Mouse (Mus musculus) cerebellum, postnatal 14 days (tissue): Measurements from ENCODE around the gene Jpt1.
"Not testable (repeated sequence)": the region's sequence is repeated elsewhere in the genome, so short reads cannot be mapped to it uniquely, and the experiment has no call there.

Source experiments
- DNase-seq, 2 experiments: peaks; one replicate each; pipeline ENCODE4 v3.0.0; 2021; ENCODE audit warnings: mixed read lengths in 2 of 2

The Jpt1 gene

DNA sequence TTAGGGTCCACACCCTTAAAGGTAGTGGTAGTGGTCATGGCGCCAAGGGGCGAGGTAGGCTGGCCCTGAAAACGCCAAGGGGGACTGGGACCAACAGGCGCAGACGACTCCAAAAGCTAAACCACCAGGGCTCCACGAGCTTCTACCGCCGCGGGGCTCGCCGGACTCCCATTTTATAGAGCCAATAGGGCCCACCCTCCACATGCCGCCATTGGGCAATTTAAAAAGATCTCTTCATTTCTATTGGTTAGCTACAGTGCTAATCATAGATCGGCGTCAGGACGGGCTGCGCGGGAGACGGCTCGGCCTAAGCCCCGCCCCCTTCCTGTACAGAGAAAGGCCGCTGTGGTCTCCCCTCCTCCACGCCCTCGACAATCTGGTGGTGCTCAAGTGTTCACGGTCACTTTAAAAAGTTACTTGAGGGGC lies at the start of gene Jpt1:
Jpt1 (minus strand) TSS at position 150 of the 426 bp plus-strand sequence.
- peak; percentile 96 to 98 for DNase-seq

DNA sequence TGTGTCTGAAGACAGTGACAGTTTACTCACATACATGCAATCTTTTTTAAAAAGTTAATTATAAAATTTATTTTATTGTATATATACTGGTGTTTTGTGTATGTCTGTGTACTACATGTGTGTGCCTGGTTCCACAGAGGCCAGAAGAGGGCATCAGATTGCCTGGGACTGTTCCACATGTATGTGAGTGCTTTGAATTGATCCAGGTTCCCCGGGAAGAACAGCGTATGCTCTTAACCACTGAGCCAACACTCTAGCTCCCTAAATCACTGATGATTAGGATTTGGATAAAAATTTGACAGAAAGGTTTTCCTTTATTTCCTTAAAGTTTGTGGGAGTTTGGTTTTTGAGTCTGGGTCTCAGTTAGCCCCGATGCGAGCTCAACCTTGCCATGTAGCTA lies 49.2 kb upstream of the Jpt1 start:
- peak in 1 of 2 experiments; percentile 35 for DNase-seq

DNA sequence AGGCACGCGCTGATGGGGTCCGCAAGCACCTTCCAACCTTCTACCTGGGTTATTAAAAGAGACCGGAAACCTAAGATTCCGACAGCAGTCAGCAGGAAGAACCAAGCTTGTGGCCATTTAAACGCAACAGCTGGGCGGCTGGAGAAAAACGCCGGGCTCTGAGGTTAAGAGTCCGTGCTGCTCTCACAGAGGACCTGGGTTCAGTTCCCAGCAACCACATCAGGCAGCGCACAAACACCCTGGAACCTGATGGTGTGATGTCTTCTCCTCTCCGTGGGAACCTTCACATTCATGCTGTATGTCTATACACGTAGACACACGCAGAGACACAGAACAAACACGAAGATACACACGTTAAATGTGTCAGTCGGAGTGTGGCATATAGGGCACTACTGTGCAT lies 41.5 kb upstream of the Jpt1 start:
- DNase-seq, result no peak

DNA sequence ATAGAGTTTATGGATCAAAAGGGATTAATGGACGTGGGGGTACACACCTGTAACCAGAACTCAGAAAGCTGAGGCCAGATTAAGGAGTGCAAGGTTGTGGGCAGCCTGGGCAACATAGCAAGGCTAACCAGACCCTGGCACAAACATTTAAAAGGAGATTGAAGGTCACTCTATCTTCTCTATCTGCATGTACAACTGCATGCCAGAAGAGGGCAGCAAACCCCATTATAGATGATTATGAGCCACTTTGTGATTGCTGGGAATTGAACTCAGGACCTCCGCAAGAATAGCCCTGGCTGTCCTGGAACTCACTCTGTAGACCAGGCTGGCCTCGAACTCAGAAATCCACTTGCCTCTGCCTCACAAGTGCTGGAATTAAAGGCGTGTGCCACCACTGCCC lies 38.6 kb upstream of the Jpt1 start:
- DNase-seq, result peak in 1 of 2 experiments; percentile 15

DNA sequence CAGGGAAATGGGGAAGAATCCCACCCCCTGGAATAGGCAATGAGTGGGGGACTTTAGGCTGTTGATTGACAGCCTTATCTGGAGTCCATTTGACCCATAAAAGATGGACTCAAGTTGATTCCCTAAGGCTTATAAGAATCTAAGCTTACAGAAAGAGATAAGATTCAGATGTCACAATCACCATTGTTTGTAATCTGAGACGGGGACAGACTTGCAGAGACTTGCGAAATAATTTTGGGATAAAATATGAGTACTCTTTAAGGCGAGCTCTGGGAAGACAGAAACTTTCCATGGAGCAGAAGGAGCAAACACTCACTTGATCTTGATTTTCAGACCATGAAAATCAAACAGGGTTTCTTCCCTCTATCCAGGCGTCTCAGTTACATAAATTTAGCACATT lies 29.4 kb upstream of the Jpt1 start:
- no peak for DNase-seq

DNA sequence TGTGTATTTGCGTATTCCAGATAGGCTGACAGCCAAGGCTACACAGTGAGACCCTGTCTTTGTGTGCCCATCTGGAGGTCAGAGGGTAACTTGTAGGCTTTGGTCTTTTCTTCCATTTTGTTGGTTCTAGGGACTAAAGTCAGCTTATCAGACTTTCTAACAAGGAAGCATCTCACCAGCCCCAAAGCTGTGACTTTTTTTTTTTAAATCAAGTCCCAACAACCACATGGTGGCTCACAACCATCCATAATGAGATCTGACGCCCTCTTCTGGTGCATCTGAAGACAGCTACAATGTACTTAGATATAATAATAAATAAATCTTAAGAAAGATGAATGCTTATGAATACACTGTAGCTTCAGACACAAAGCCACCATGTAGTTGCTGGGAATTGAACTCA lies 23.9 kb upstream of the Jpt1 start:
- no peak for DNase-seq

DNA sequence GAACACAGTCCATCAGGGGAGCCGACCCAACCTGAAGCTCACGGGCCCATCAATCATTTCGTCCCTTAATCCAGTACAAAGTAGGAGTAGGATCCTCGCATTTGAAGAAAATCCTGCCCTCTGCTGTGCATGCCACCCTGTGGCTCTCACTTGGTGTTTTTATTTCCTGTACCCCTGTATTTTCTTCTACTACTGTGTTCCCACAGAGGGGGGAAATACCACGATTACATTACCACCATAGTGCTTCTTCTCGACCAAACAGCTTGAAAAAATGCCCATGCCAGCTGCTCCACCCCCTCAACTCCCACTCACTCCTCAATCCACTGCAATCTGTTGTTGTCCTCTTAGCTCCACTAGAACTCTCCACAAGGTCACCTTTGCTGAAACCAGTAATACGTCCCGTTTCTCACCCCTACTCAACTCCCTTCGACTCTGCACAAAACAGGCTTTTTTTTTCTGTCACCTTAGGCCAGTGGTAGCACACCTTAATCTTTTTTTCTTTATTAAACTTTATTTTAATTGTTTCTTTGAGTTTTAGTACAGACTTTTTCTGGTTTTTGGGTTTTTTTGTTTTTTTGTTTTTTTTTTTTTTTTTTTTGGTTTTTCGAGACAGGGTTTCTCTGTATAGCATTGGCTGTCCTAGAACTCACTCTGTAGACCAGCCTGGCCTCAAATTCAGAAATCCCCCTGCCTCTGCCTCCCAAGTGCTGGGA lies 22.8 kb upstream of the Jpt1 start:
- peak in 1 of 2 experiments; percentile 24 for DNase-seq

DNA sequence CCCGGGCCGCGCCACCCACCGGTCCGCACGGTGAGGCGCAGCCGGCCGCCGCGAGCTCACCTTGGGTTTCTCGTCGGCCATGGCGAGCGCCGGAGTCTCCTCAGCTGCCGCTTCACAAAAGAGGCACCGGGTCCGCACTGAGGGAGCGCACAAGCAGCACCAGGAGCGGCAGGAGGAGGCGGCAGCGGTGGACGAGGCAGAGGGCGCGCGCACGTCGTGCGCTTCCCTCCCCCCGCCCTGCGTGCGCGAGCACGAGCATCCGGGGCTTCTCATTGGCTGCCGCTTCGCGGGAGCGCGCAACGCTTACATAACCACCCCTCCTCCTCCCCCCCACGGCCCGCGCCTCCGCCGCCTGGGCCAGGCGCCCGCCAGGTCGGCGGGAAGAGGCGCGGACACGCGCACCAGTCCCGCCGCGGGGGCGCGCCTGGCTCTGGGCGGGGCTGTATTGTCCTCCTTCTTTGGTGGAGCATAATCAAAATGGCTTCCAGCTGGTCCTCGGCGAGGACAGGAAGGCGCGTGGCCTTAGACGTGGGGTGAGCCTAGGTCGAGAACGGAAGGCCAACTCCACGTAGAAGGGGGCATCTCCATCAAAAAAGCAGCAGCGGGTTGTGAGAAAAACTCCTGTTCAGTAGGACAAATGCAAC lies 22.0 kb upstream of the Jpt1 start, which contains the start of gene Sumo2:
Sumo2 (minus strand) TSS at position 239 of the 644 bp plus-strand sequence.
- DNase-seq, result peak; percentile 99 to 100

DNA sequence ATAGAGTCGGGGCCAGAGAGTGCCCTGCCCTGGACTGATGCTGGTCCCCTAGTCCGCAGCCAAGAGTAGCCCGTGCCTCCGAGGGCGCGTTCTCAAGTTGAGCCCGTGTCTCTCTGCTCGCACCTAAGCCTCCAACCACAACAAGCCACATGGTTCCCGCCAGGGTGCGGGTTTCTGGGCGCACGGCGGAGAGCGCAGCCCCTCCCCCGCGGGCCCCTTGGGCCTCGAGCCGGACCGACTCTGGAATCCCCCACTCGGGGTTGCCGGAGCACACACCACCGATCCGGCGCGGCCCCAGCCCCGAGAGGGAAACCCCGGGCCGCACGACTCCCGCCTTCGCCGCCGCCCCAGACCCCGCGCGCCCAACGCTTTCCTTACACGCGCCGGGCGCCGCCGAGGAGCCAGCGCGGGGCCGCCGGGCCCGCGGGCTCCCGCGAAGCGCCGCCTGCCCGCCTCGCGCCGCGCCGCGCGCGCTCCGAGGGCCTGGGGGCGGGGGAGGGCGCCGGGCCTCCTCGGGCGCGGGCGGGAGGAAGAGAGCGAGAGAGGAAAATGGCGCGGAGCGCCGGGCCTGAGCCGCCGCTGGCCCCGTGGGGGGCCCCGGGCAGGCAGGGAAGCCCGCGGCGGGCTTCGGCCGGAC lies 21.3 kb upstream of the Jpt1 start:
- peak; percentile 74 to 75 for DNase-seq

DNA sequence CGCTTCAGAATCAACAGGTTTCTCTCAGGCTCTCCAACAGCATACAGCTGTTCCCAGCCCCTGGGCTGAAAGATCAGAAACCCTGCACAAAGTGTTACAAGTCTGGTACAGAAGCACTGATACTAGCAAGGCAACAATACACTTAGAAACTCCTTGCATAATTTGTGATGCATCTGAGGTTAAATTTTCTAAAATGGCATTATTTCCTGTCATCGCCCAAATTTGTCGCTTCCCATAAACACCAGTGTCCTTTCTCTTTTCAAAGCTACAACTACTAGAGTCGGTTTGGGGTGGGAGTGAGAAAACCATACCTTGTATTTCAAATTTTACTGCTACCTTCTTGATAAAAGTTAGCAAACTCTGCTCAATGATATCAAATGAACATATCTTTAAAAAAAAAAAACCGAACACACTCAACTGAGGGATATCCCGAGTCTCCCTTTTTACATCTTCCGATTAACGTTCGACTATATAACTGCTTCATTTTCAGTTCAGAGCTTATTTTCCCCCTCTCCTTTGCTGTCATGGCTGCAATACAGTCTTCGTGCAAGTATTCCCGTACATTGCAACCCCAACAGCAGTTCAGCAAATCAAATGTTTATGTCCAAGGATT lies 20.7 kb upstream of the Jpt1 start:
- DNase-seq, result no peak

DNA sequence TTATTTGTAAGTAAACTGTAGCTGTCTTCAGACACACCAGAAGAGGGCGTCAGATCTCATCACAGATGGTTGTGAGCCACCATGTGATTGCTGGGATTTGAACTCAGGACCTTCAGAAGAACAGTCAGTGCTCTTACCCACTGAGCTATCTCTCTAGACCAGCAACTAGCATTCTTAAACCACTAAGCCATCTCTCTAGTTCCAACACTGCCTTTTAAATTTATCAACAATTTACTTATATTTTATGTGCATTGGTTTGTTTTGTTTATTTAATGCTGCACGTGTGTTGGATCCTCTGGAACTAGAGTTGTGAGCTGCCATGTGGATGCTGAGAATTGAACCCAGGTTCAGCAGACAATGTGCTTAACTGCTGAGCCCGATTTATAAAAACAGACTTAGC lies 12.3 kb upstream of the Jpt1 start:
- DNase-seq, result not testable (repeated sequence)

DNA sequence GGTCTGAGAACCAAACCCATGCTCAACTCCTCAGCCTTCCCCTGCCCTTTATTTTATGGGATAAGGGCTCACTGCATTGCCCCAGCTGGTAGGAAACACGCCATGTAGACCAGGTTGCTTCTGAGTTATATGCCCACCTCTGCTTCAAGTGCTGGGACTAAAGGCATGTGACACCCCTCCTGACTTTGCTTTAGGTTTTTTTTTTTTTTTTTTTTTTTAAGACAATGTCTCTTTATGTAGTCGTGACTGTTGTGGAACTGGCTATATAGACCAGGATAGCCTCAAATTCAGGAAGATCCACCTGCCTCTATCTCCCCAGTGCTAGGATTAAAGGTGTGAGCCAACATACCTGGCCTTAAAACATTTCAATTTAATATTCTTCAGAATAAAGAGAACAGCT lies 8.5 kb upstream of the Jpt1 start:
- no peak for DNase-seq

DNA sequence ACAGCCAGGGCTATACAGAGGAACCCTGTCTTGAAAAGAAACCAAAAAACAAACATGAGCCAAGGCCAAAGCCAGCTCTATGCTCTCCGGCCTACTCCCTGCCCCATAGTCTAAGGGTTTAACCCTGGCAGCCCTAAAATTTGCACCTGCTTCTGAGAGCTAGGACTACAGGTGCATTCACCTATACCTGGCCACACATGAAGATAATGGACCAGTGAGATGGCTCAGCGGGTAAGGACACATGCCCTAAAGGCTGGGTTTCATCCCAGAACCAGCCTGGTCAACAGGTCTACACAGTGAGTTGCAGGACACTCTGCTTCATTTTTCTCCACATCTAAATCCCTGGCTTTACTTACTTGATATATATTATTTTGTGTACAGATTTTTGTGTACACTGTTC lies 8.1 kb upstream of the Jpt1 start:
- no peak for DNase-seq

DNA sequence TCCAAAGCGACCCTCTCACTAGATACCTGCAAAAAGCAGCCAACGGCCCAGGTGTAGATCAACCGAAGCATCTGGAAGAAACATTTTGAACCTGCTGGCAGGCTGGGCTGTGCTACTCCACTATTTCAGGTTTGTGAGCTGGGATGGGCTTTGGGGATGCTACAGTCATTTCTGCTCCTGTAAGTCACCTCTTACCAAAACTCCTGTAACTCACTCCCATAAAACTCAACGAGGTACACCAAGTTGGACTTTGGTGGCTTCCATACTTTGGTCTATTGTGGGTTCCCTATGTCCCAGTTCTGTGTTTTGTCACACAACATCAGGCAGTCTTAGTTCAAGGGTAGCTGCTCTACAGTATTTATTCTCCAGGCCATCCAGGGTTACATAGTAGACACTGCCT lies 6.9 kb upstream of the Jpt1 start:
- no peak for DNase-seq

DNA sequence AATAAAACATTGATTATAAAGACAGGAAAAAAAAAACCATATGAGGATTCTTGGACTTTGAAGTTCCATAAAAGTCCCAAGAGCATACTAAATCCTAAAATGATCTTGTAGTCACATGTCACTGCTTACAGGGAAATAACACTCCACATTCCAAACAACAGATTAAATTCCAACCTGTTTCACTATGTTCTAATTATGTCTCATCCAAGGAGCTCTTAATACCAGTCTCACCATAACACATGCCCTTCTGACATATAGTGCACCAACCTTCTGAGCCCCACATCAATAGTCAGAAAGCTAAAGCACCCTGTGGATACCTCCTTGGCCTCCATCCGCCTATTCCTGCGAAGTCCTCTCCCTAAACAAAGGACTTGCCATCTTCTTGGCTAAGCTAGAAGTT lies 6.0 kb upstream of the Jpt1 start:
- DNase-seq, result no peak

DNA sequence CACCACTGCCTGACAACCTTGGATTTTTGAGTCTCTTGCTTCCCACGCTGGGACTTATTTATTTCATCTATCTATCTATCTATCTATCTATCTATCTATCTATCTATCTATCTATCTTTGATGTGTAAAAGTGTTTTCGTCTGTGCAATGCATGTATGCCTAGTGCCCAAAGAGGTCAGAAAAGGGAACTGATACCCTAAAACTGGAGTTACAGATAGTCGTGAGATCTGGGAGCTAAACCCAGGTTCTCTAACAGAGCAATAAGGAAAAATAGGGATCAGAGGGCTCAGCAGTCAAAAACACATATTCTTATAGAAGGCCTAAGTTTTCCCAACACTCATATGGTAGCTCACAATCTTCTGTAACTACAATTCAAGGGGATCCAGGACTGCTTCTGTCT lies 5.4 kb upstream of the Jpt1 start:
- DNase-seq, result no peak

DNA sequence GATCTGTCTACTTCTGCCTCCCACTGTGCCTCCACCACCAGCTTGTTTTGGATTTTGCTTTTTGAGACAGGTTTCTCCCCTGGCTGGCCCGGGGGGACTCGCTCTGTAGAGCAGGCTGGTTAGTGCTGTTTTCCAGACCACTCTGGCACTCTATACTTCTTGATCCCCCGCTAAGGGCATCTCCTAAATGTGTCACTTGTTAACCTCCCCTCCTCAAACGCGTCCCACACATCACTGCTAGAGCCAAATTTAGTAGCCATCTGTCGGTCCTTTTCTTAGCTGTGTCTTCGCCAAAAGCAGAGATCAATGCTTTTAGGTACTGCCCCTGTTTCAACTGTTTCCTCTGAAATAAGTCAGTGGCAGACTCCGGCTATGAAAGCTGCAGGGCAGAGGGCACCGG lies 4.5 kb upstream of the Jpt1 start:
- peak in 1 of 2 experiments; percentile 45 for DNase-seq

DNA sequence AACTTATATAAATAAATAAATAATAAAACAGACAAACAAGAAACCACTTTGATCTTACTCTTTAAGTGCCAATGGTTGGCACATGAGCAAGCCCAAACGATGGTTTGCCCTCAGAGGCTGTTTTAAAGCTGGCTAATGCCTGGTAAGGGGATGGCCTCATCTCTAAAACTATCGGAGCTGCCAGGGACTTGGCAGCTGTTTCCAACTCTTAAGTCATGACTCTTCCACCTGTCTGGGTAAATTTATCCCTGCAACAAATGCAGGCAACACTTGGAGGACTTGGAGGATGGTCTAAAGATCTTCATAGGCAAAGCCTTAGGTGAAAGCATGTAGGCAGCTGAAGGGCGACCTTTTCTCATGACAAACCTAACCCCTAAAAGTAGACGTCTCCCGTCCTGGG lies 2.8 kb upstream of the Jpt1 start:
- DNase-seq, result no peak

DNA sequence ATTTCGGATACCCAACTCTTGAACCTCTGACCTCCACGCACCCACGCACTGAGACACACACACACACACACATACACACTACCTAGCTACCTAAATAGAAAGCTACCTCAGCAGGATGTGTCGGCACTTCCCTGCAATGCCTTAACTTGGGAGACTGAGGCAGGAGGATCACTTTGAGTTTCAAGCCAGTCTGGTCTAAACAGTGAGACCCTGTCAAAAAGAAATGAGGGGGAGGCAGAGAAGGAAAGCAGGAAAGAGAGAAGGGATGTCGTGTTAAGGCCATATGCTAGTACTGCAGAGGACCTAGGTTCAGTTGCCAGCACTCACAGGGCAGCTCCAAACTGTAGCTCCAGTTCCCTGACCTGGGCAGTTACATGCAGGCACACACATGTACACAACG lies 834 bp upstream of the Jpt1 start:
- DNase-seq, result no peak

DNA sequence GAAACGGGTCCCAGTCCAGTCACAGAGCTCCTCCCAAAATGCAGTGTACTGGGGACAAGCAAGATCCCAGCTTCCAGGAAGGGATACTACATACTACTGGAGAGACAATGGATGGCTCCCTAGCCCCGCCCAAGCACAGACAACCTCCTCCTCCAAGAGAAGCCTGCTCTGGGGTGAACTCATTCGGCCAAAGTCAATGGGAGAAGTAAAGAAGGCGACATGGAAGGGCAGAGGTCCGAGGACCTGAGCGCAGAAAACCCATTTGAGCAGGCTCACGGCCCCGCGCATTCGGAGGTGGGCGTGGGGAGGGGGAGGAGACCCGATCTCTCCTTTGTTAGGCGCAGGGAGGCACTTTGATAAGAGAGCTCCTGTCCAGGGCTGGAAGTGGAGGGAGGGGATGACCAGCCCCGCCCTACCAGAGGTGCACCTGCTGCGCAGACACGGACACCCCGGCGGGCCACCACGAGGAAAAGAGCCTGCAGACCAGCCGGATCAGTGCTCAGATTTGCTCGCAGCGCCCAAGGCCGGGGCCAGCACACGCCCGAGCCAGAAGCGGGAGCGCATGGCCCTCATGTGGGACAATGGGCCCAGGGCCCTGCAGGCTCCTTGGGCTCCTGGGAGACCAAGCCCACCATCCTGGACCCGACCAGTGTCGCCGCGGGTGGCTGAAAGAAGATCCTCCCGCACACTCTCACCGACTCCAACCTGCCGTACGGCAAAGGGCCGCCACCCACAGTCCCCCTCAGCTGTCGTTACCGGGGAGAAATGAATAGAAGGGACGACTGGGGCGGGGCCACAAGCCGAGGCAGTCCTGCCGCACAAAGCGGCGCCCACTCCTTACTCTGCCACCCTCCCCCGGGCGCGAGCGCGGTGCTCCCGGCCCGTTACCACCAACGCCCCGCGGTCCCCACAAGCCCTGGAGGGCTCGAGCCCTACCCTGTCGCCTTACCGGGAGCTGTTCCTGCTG lies 633 bp downstream of the Jpt1 start:
- DNase-seq, result peak in 1 of 2 experiments; percentile 68

DNA sequence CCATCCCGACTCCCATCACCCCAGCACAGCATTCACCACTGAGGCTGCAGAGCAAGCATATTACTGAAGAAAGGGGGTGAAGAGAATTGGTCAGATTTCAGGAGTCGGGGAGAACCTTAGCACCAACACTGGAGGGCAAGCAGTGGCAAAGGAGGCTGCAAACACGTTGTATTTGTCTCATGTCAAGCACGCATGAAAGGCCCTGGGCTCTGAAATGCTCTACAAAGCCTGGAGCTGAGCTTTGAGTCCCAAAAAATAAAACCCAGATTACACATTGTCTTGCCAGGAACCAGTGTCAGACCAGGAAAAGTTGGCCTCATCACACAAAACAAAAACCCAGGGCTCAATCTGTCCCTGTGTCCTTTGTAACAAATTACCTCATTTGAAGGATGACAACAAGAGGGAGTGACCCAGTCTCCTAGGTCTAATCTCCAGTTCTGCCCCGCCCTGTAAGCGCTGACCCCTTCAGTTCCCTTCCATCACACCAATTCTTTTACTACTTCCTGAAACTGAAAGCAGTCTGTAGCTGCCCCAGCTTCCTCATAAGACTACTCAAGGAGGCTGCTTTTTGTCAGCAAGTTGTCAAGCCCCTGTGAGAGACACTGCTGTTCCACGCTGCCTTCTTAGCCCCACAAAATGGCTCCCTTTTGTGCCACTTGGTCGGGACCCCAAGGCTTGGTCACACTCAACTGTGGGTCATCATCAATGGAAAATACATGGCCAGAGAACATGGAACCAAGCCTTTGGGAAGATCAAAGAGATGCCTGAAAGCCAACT lies 1.6 kb downstream of the Jpt1 start:
- no peak for DNase-seq

DNA sequence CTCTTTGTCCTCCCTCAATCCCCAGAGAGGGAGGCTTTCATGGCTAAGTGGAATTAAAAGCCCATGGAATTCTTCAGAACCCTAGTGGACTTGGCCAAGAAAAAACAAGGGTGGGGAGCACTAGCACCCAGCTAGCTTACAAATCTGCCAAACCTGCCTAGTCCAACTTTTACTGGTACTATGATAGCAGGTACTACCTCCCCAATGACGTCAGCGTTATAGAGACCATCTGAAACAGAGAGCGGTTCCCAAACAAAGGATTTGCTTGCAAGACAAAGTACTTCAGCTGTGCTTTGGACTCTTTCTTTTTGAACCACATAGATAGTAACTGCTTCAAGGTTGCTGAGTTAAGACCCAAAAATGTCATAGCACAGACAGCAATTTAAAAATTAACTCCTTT lies 2.2 kb downstream of the Jpt1 start:
- no peak for DNase-seq
